Mouse (Mus musculus) spleen, adult 2 months (tissue): Measurements from ENCODE around the gene Hist1h4k.

Experiments
- CTCF ChIP-seq: fragments of 200-500 bp; IDR thresholded peaks from 2 replicates; pipeline ENCODE4 v1.5.1; 2011; ENCODE audit warnings: mild to moderate bottlenecking, inconsistent platforms; ENCODE audit not compliant: insufficient read depth, insufficient read length, insufficient replicate concordance; ENCODE audit errors: extremely low read depth
- POLR2A ChIP-seq: fragments of 200-500 bp; IDR thresholded peaks from 2 replicates; pipeline ENCODE4 v1.6.1; 2011; ENCODE audit warnings: low read depth, low read length, inconsistent platforms

DNA sequence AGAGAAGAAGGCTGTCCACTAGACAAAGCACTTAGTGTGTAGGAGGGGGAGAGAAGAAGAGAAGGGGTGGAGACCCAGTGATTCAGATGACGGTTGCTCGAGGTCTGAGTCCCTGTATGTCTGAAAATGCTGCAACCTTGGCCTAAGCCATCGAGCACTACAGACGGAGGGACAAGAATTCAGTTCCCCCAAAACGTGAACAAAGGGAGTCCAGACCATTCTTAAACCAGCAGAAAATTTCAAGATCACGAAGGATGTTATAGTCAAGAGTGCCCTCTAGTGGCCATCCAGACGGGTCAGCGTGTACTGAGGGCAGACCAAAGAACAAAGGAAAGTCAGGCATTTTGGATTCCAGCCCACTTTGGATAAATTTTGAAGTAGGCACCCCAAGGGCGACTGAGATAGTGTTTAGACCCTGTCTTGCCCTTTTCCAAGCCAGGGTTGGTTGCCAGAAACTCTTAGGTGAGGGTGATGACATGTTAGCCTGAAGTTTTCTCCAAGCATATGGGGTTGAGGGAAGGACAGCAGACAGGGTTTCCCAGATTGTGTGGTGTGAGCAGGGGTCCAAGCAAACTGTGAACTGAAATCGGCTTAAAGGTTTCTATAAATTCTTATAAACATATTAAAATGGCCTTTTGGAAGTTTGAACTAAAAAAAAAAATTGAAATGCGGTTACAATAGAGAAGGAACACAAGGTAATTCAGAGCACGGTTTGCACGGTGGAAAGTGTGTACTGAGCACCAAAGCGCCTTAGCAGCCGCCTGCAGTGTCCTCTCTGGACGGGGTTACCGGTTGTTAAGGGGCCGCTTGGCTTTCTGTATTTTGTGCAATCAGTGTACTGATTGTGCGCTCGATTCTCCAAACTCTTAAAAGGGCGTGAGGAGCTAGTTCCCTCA is 16.0 kb downstream of the Hist1h4k start:
- TF ChIP-seq POLR2A (no peak), CTCF (peak; percentile 57; the same call in 1 of the 2 replicates)
